Mouse (Mus musculus): ENCODE data around the gene Hdac7.

DNA sequence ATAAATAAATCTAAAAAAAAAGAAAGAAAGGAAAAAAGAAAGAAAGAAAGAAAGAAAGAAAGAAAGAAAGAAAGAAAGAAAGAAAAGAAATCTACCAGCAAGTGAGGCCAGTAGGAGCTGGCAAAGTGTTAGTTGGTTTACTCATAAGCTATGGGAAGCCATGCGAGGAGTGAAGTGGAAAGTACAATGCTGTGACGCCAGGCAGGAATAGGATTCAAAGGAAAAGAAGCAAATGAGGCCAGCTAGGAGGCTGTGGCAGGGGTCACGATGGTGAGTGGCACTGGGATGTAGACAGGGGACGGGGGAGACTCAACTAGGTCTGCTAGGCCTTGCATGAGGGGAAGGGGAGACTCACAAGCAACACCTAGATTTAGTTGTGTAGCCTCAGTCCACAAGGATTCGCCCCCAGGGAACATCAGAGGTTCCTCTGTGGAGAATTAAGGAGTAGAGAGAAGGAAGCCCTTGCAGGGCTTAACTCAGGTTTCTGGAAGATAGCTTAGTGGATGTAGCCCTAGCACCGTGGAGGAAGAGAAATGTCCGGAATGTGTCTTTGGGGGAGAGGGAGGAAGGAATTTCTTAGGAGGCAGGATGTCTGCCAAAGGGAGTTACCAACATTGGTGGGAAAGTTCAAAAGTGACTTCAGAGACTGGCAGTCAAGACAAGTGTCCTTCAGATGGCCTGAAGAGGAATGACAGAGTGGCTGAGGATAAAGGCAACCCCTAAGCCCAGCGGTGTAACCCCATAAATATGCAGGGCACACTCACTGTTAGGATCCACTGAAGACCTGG, 65.8 kb downstream of the Hdac7 start, which contains the start of gene Slc48a1:
- TF ChIP-seq CTCF (IDR thresholded peaks at IDR 0.05; ENCODE audit: insufficient read depth, low read length) (no peak), POLR2A (IDR thresholded peaks at IDR 0.05; ENCODE audit: borderline replicate concordance, extremely low read depth, low read depth, low read length) (no peak)
